Comparison of ENCODE assay signal across 10 mouse cellular contexts in genomic region chr10:115248041-115248440, GRCm38 (mm10). TPM values are rescaled to one million over a fixed set of nuclear protein-coding genes. Genes with fewer than 3 reads are reported as not detected.
A peak's percentile ranks its signal among the peaks of the same experiment; 100 is the strongest.
DNase-seq lines count a peak whose midpoint lies in the region; ATAC-seq lines count a peak whose summit lies in the region.
"Had no signal": no experiment of that assay in that cellular context is flagged by ENCODE, and none has a peak within 500 bp of the region (broad histone marks: within the 10 kb centered on the region; RNA-seq: fewer than 3 reads in every experiment).

No protein-coding gene starts in this region.

- ATAC-seq in erythroid progenitor cell, adult 5-6 weeks (replicated peaks; ENCODE audit: low FRiP score, poor library complexity, severe bottlenecking): no peak

- DNase-seq in heart, adult 11 months: peak; percentile 88
- DNase-seq in heart, postnatal 4 days: no peak
- peak; percentile 33 for DNase-seq in ES-CJ7 (ENCODE audit: low read depth, low spot score)
- peak; percentile 38 to 45 for DNase-seq in cerebellum, postnatal 36 days
- peak; percentile 5 to 14 for DNase-seq in kidney, postnatal 4 days
- DNase-seq in left cerebral cortex, adult 9 months (ENCODE audit: low spot score in 2 of 2): no peak
- DNase-seq in lung, postnatal 14 days: no peak
- DNase-seq: adrenal gland, adult 2 months; spleen, adult 18-20 months had no signal

RNA-seq across cellular contexts. Expression of gene Tbc1d15, which starts 3.2 kb away (rescaled TPM):
- total RNA-seq in heart, postnatal 4 days (2021): 10 to 100 TPM; 42.6 to 44.5 TPM
- total RNA-seq in erythroid progenitor cell, adult 5-6 weeks (2015; ENCODE audit: low replicate concordance): 38.1 and 41.4 TPM in 2 replicates
- 38.0 and 49.1 TPM in 2 replicates for total RNA-seq in erythroid progenitor cell, adult 5-6 weeks (2017; ENCODE audit: low replicate concordance)

Comparison
In these comparisons a context has a peak if more than half of its experiments do, and no peak if none do; other contexts are left out.
1. DNase-seq: peak in heart, adult 11 months (single experiment), ES-CJ7 (single experiment), cerebellum, postnatal 36 days (2 of 2) and kidney, postnatal 4 days (2 of 2); none in heart, postnatal 4 days (single experiment), left cerebral cortex, adult 9 months (0 of 2) and lung, postnatal 14 days (single experiment).